Mouse (Mus musculus) heart, embryonic 15.5 days (tissue): ENCODE data around the gene Pla2g16. TPM values are rescaled to one million over a fixed set of nuclear protein-coding genes. Genes with fewer than 3 reads are reported as not detected.

Experiments
- ATAC-seq: fragments of 200-750 bp; cut with Nextera tagmentation; replicated peaks from 2 replicates; pipeline ENCODE4 v1.8.0; 2017; ENCODE audit warnings: low read depth, moderate TSS enrichment; ENCODE audit not compliant: insufficient number of reproducible peaks, insufficient read depth, low FRiP score
- H3K27ac ChIP-seq: fragments of 300-500 bp; sonication (generic); 2 replicates; pipeline ENCODE4 v1.5.1; 2015; ENCODE audit warnings: mild to moderate bottlenecking, inconsistent platforms
- H3K27me3 ChIP-seq: fragments of 300-500 bp; sonication (generic); 2 replicates; pipeline ENCODE4 v1.6.1; 2015; ENCODE audit warnings: inconsistent platforms
- H3K36me3 ChIP-seq: fragments of 300-500 bp; sonication (generic); 2 replicates; pipeline ENCODE4 v1.6.1; 2015; ENCODE audit warnings: mild to moderate bottlenecking, inconsistent platforms
- H3K4me1 ChIP-seq: fragments of 300-500 bp; sonication (generic); replicated peaks from 2 replicates; pipeline ENCODE4 v1.6.1; 2015; ENCODE audit warnings: inconsistent platforms
- H3K4me2 ChIP-seq: fragments of 300-500 bp; sonication (generic); 2 replicates; pipeline ENCODE4 v1.6.1; 2015; ENCODE audit warnings: inconsistent platforms, mild to moderate bottlenecking, moderate library complexity
- H3K4me3 ChIP-seq: fragments of 300-500 bp; sonication (generic); 2 replicates; pipeline ENCODE4 v1.5.1; 2015; ENCODE audit warnings: mild to moderate bottlenecking, inconsistent platforms
- H3K9ac ChIP-seq: fragments of 300-500 bp; sonication (generic); 2 replicates; pipeline ENCODE4 v1.6.1; 2015; ENCODE audit warnings: mild to moderate bottlenecking, inconsistent platforms
- H3K9me3 ChIP-seq: fragments of 300-500 bp; sonication (generic); replicated peaks from 2 replicates; pipeline ENCODE4 v1.6.1; 2016; ENCODE audit warnings: inconsistent platforms
- WGBS: fragments of 180-500 bp; shearing (Covaris S2); methylation state at CpG from one replicate; pipeline ENCODE4 v1.1.7; 2015; ENCODE audit warnings: mixed read lengths; 5-methylcytosine and 5-hydroxymethylcytosine counted together
- polyA plus RNA-seq: library from polyadenylated mRNA; unstranded; fragments of >200 nt; fragmentation: Nextera tagmentation; extraction: Ambion mirVana; gene quantifications from 2 replicates; pipeline ENCODE4 v1.2.1, GENCODE M21; 2015

The Pla2g16 gene
- polyA plus RNA-seq, 1 experiment from 2014 or later = 52.7 TPM

GRCm38 (mm10) chr19:7566826-7567225, 9.6 kb downstream of the Pla2g16 start:
- H3K4me3 ChIP-seq = no peak overlapping the region
- WGBS = 71% methylated on average over 3 of the region's 3 CpGs
- H3K9me3 ChIP-seq = no peaks in the 10 kb centered on the region
- no peak overlapping the region for H3K4me2 ChIP-seq
- peaks cover 8% of the 10 kb centered on the region; the same call in 1 of the 2 replicates for H3K4me1 ChIP-seq
- no peaks in the 10 kb centered on the region for H3K36me3 ChIP-seq
- no peak for ATAC-seq
- H3K27ac ChIP-seq = no peak overlapping the region
- H3K27me3 ChIP-seq = no peaks in the 10 kb centered on the region
- H3K9ac ChIP-seq = no peak overlapping the region

DNA sequence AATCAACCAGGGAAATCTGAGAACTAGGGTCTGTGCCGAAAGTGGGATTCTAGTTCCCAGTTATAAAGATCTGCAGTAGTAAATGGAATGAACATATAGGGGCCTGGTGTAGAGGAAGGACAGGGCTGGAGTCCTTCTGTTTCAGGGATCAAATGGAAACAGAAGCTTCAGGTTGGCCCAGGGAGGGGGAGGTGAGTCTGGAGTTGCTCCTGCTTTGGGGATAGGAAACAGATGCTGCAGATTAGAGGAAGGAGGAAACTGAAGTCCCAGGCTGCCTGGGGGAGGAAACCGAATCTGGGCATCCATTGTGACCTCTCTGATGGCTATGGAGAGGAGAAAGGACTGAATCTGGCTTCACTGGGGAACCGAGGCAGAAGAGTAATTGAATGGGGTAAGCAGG, 11.1 kb downstream of the Pla2g16 start:
- Histone ChIP-seq H3K4me2 (no peak overlapping the region), H3K9me3 (no peaks in the 10 kb centered on the region), H3K27ac (0 out of 2 replicates have a peak overlapping the region, but pooled peaks have one; percentile 5), H3K4me3 (no peak overlapping the region), H3K4me1 (peaks cover 8% of the 10 kb centered on the region; the same call in 1 of the 2 replicates), H3K36me3 (no peaks in the 10 kb centered on the region), H3K9ac (no peak overlapping the region), H3K27me3 (no peaks in the 10 kb centered on the region)
- 46% methylated on average over 3 of the region's 3 CpGs for WGBS
- ATAC-seq = no peak

DNA sequence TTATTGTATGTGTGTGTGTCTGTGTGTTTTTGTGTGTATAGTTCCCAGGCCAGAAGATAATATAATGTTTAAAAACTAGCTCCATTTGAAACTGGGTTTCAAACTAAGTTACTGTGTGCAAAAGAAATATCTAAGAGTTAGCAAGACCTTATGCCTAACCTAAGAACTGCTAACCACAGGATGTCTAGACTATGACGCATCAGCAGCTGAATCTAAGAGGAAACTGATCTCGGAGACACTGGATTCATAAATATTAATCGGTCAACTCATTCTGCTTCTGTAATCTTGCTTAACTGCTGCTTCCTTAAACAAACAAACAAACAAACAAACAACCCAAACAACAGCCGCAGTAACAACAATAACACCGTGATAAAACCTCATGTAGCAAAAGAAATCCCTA, 12.4 kb downstream of the Pla2g16 start:
- H3K4me1 ChIP-seq = peaks cover 8% of the 10 kb centered on the region; the same call in 1 of the 2 replicates
- H3K4me2 ChIP-seq = no peak overlapping the region
- no peaks in the 10 kb centered on the region for H3K36me3 ChIP-seq
- H3K9me3 ChIP-seq = no peaks in the 10 kb centered on the region
- no peaks in the 10 kb centered on the region for H3K27me3 ChIP-seq
- no peak overlapping the region for H3K27ac ChIP-seq
- WGBS = 82% methylated on average over 5 of the region's 5 CpGs
- no peak for ATAC-seq
- H3K4me3 ChIP-seq = no peak overlapping the region
- H3K9ac ChIP-seq = no peak overlapping the region

DNA sequence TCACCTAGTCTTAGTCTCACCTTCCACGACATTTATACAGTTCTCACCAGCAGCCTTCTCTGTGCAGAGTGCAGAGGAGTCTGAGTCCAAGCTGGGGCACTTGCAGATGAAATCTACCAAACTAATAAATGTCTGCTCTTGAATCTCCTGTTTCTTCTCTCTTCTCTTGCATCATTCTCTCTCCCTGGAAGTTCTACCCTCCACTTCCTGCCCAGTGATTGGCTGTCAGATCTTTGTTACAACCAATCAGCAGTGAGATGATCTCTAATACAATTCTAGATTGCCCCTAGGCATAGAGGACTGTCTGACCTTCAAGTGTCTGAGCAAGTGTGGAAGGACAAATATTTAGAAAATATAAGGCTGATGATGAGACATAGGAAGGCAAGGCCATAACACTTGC, 18.9 kb downstream of the Pla2g16 start:
- ATAC-seq = no peak
- no peak overlapping the region for H3K4me3 ChIP-seq
- H3K4me1 ChIP-seq = 0 out of 2 replicates have a peak, but pooled peaks cover 2% of the 10 kb centered on the region
- H3K9me3 ChIP-seq = no peaks in the 10 kb centered on the region
- H3K9ac ChIP-seq = no peak overlapping the region
- 88% methylated on average over 1 of the region's 1 CpGs for WGBS
- peaks cover 9% of the 10 kb centered on the region; the same call in 1 of the 2 replicates for H3K36me3 ChIP-seq
- H3K4me2 ChIP-seq = no peak overlapping the region
- H3K27me3 ChIP-seq = no peaks in the 10 kb centered on the region
- no peak overlapping the region for H3K27ac ChIP-seq

- ATAC-seq = no peak
- 78% methylated on average over 3 of the region's 3 CpGs for WGBS
- no peak overlapping the region for H3K4me2 ChIP-seq
Measured at GRCm38 (mm10) chr19:7577710-7578109, 20.5 kb downstream of the Pla2g16 start.

GRCm38 (mm10) chr19:7581042-7581441, 23.8 kb downstream of the Pla2g16 start:
- 46% methylated on average over 5 of the region's 5 CpGs for WGBS
- Histone ChIP-seq H3K27me3 (no peaks in the 10 kb centered on the region), H3K36me3 (peaks cover 9% of the 10 kb centered on the region; the same call in 1 of the 2 replicates), H3K4me3 (no peak overlapping the region), H3K27ac (no peak overlapping the region), H3K4me2 (no peak overlapping the region), H3K9me3 (no peaks in the 10 kb centered on the region), H3K4me1 (peaks cover 19% of the 10 kb centered on the region), H3K9ac (no peak overlapping the region)
- no peak for ATAC-seq

More at GRCm38 (mm10) chr19:7577710-7578109, 20.5 kb downstream of the Pla2g16 start:
- Histone ChIP-seq H3K36me3 (peaks cover 9% of the 10 kb centered on the region; the same call in 1 of the 2 replicates), H3K27ac (no peak overlapping the region), H3K27me3 (no peaks in the 10 kb centered on the region), H3K4me3 (no peak overlapping the region), H3K9me3 (no peaks in the 10 kb centered on the region), H3K9ac (no peak overlapping the region), H3K4me1 (peaks cover 3% of the 10 kb centered on the region)

GRCm38 (mm10) chr19:7583101-7583500, 25.8 kb downstream of the Pla2g16 start:
- H3K4me1 ChIP-seq = peaks cover 19% of the 10 kb centered on the region
- 26% methylated on average over 7 of the region's 7 CpGs for WGBS
- no peaks in the 10 kb centered on the region for H3K27me3 ChIP-seq
- H3K9ac ChIP-seq = no peak overlapping the region
- ATAC-seq = no peak
- peak overlapping the region; percentile 16; the same call in 1 of the 2 replicates for H3K27ac ChIP-seq
- H3K9me3 ChIP-seq = no peaks in the 10 kb centered on the region
- H3K36me3 ChIP-seq = peaks cover 11% of the 10 kb centered on the region; the same call in 1 of the 2 replicates
- no peak overlapping the region for H3K4me3 ChIP-seq
- 0 out of 2 replicates have a peak overlapping the region, but pooled peaks have one; percentile 3 for H3K4me2 ChIP-seq

GRCm38 (mm10) chr19:7583599-7583998, 26.3 kb downstream of the Pla2g16 start:
- Histone ChIP-seq H3K9ac (no peak overlapping the region), H3K4me1 (peaks cover 19% of the 10 kb centered on the region), H3K9me3 (no peaks in the 10 kb centered on the region), H3K27me3 (no peaks in the 10 kb centered on the region), H3K4me2 (no peak overlapping the region), H3K36me3 (peaks cover 11% of the 10 kb centered on the region; the same call in 1 of the 2 replicates), H3K27ac (peak overlapping the region; percentile 16; the same call in 1 of the 2 replicates), H3K4me3 (no peak overlapping the region)
- ATAC-seq = no peak
- 82% methylated on average over 3 of the region's 3 CpGs for WGBS

- ATAC-seq = no peak
- H3K9ac ChIP-seq = no peak overlapping the region
- 78% methylated on average over 8 of the region's 8 CpGs for WGBS
Measured at GRCm38 (mm10) chr19:7585279-7585678, 28.0 kb downstream of the Pla2g16 start.

GRCm38 (mm10) chr19:7585764-7586163, 28.5 kb downstream of the Pla2g16 start:
- Histone ChIP-seq H3K27ac (peak overlapping the region; percentile 64), H3K36me3 (peaks cover 7% of the 10 kb centered on the region; the same call in 1 of the 2 replicates), H3K4me3 (no peak overlapping the region), H3K4me1 (peaks cover 17% of the 10 kb centered on the region), H3K4me2 (no peak overlapping the region), H3K27me3 (no peaks in the 10 kb centered on the region), H3K9me3 (no peaks in the 10 kb centered on the region), H3K9ac (no peak overlapping the region)
- 58% methylated on average over 6 of the region's 6 CpGs for WGBS
- ATAC-seq = no peak

More at GRCm38 (mm10) chr19:7585279-7585678, 28.0 kb downstream of the Pla2g16 start:
- H3K27ac ChIP-seq = peak overlapping the region; percentile 64
- no peaks in the 10 kb centered on the region for H3K27me3 ChIP-seq
- no peak overlapping the region for H3K4me2 ChIP-seq
- H3K4me3 ChIP-seq = no peak overlapping the region
- peaks cover 18% of the 10 kb centered on the region for H3K4me1 ChIP-seq
- no peaks in the 10 kb centered on the region for H3K9me3 ChIP-seq
- H3K36me3 ChIP-seq = peaks cover 7% of the 10 kb centered on the region; the same call in 1 of the 2 replicates

DNA sequence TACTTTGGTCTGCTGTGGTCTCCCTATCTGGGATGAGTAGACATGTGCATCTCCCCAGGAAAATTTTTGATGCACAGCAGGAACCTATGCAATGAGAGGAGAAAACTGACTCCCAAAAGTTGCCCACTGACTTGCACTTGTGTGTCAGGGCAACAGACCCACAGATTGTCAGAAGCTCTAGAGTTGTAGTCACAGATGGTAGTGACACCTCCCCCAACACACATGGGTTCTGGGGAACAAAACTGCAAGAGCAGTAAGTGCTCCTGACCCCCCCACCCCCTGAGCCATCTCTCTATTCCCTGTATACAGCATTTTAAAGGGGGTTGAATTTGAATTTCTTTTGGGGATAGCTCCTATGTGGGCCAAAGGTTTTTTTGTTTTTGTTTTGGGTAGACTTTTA, 33.5 kb downstream of the Pla2g16 start:
- Histone ChIP-seq H3K9me3 (no peaks in the 10 kb centered on the region), H3K27ac (no peak overlapping the region), H3K4me3 (no peak overlapping the region), H3K4me1 (peaks cover 7% of the 10 kb centered on the region; the same call in 1 of the 2 replicates), H3K27me3 (no peaks in the 10 kb centered on the region), H3K9ac (no peak overlapping the region), H3K36me3 (peaks cover 7% of the 10 kb centered on the region; the same call in 1 of the 2 replicates), H3K4me2 (no peak overlapping the region)
- ATAC-seq = no peak

DNA sequence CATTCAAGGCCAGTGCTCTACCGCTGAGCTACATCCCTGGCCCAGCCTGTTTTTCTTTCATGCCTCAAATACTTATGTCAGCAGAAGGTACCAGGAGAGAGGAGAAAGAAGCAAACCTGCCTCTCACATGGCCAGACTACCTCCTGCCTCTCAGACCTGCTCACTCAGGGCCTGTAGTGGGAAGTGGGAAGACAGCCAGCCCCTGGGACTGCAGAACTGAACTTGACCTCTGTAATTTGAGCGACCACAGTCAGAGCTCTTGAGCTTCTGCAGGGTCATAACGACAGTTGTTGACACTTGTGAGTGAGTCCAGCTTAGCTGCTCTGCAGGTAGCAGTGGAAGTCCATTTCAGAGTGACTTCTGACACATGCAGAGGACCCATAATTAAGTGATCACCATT, 34.8 kb downstream of the Pla2g16 start:
- Histone ChIP-seq H3K4me1 (peaks cover 7% of the 10 kb centered on the region; the same call in 1 of the 2 replicates), H3K36me3 (no peaks in the 10 kb centered on the region), H3K27ac (peak overlapping the region; percentile 47), H3K4me3 (no peak overlapping the region), H3K4me2 (no peak overlapping the region), H3K9me3 (no peaks in the 10 kb centered on the region), H3K9ac (no peak overlapping the region), H3K27me3 (no peaks in the 10 kb centered on the region)
- WGBS = 27% methylated on average over 3 of the region's 3 CpGs
- peak; percentile 74; the same call in 1 of the 2 replicates for ATAC-seq
